Mouse (Mus musculus) gastrocnemius, postnatal 36 days (tissue): Measurements from ENCODE around the gene Slc1a3. TPM values are rescaled to one million over a fixed set of nuclear protein-coding genes. Genes with fewer than 3 reads are reported as not detected.
A peak's percentile ranks its signal among the peaks of the same experiment; 100 is the strongest.

ENCODE experiments used
- DNase-seq, 2 experiments: peaks; one replicate each; pipeline ENCODE4 v3.0.0; 2022
- intact Hi-C: fragments of 180-260 bp; cut with DNase I; formaldehyde crosslinking; loops from one replicate; pipeline ENCODE4 v1.15.1; 2025
- long read RNA-seq, 2 experiments: library from polyadenylated mRNA; stranded (forward); transcript quantifications; one replicate each; pipeline ENCODE4 v2.0.0; 2021
- total RNA-seq, 2 experiments: library from RNA; stranded (reverse); gene quantifications; 2 replicates each; pipeline ENCODE4 v1.2.3; 2021

Gene Slc1a3
- 1 to 10 TPM; 1.2 to 1.8 TPM for total RNA-seq
- long read RNA-seq, experiment 1, partial matches to known transcripts: 0 of 1 reads
- long read RNA-seq, experiment 1, other reads (novel, unspliced or antisense): 0 of 1 reads
- long read RNA-seq, experiment 2: 0 reads

GRCm38 (mm10) chr15:8710146-8711006, at the start of gene Slc1a3:
Gene Slc1a3 (minus strand): TSS chr15:8710764.
- DNase-seq: peak; percentile 5 to 21
- intact Hi-C loops: no loop called here

- DNase-seq: no peak
- intact Hi-C loops: no loop called here
Measured at GRCm38 (mm10) chr15:8759026-8759425, 48.5 kb upstream of the Slc1a3 start.

- DNase-seq: no peak
- intact Hi-C loops: no loop called here
Measured at GRCm38 (mm10) chr15:8756441-8756840, 45.9 kb upstream of the Slc1a3 start.

GRCm38 (mm10) chr15:8749762-8750161, 39.2 kb upstream of the Slc1a3 start:
- intact Hi-C loops: loop anchor here (5.0 kb wide), 1 partner anchor 133 kb away; no protein-coding TSS in a partner anchor
- DNase-seq: no peak

GRCm38 (mm10) chr15:8748771-8749170, 38.2 kb upstream of the Slc1a3 start:
- intact Hi-C loops: loop anchor here (5.0 kb wide), 1 partner anchor 134 kb away; no protein-coding TSS in a partner anchor

GRCm38 (mm10) chr15:8741593-8741992, 31.0 kb upstream of the Slc1a3 start:
- intact Hi-C loops: no loop called here
- no peak for DNase-seq

More at GRCm38 (mm10) chr15:8748771-8749170, 38.2 kb upstream of the Slc1a3 start:
- DNase-seq: no peak

- DNase-seq: no peak
- intact Hi-C loops: no loop called here
Measured at GRCm38 (mm10) chr15:8740724-8741123, 30.2 kb upstream of the Slc1a3 start.

GRCm38 (mm10) chr15:8738156-8738555, 27.6 kb upstream of the Slc1a3 start:
- no peak for DNase-seq
- intact Hi-C loops: no loop called here

GRCm38 (mm10) chr15:8734363-8734739, 23.8 kb upstream of the Slc1a3 start:
- intact Hi-C loops: no loop called here
- no peak for DNase-seq

GRCm38 (mm10) chr15:8733669-8734362, 23.3 kb upstream of the Slc1a3 start:
- intact Hi-C loops: no loop called here
- no peak for DNase-seq

GRCm38 (mm10) chr15:8728861-8729260, 18.3 kb upstream of the Slc1a3 start:
- intact Hi-C loops: no loop called here
- DNase-seq: no peak

- intact Hi-C loops: no loop called here
- no peak for DNase-seq
Measured at GRCm38 (mm10) chr15:8722386-8723100, 12.0 kb upstream of the Slc1a3 start.

- intact Hi-C loops: no loop called here
- DNase-seq: no peak
Measured at GRCm38 (mm10) chr15:8721746-8722145, 11.2 kb upstream of the Slc1a3 start.

- intact Hi-C loops: no loop called here
- no peak for DNase-seq
Measured at GRCm38 (mm10) chr15:8721005-8721404, 10.4 kb upstream of the Slc1a3 start.

- intact Hi-C loops: no loop called here
- DNase-seq: no peak
Measured at GRCm38 (mm10) chr15:8718496-8718895, 7.9 kb upstream of the Slc1a3 start.

GRCm38 (mm10) chr15:8717021-8717571, 6.5 kb upstream of the Slc1a3 start:
- no peak for DNase-seq
- intact Hi-C loops: no loop called here

GRCm38 (mm10) chr15:8716330-8716964, 5.9 kb upstream of the Slc1a3 start:
- intact Hi-C loops: no loop called here

GRCm38 (mm10) chr15:8715666-8716065, 5.1 kb upstream of the Slc1a3 start:
- intact Hi-C loops: no loop called here
- DNase-seq: no peak

More at GRCm38 (mm10) chr15:8716330-8716964, 5.9 kb upstream of the Slc1a3 start:
- DNase-seq: no peak

GRCm38 (mm10) chr15:8712433-8712984, 1.9 kb upstream of the Slc1a3 start:
- intact Hi-C loops: no loop called here

More at GRCm38 (mm10) chr15:8712433-8712984, 1.9 kb upstream of the Slc1a3 start:
- DNase-seq: no peak
